Mouse (Mus musculus) cerebellum, adult 11-12 months (tissue): ENCODE data around the gene Gm28557.
"Not testable (repeated sequence)": the region's sequence is repeated elsewhere in the genome, so short reads cannot be mapped to it uniquely, and the experiment has no call there.

Experiments
- DNase-seq: peaks from one replicate; pipeline ENCODE4 v3.0.0; 2022

Gm28557 gene

GRCm38 (mm10) chr13:67108194-67108820 is at the start of gene Gm28557:
Gene Gm28557, minus strand, starts transcription at chr13:67108604.
- DNase-seq = peak; percentile 91

DNA sequence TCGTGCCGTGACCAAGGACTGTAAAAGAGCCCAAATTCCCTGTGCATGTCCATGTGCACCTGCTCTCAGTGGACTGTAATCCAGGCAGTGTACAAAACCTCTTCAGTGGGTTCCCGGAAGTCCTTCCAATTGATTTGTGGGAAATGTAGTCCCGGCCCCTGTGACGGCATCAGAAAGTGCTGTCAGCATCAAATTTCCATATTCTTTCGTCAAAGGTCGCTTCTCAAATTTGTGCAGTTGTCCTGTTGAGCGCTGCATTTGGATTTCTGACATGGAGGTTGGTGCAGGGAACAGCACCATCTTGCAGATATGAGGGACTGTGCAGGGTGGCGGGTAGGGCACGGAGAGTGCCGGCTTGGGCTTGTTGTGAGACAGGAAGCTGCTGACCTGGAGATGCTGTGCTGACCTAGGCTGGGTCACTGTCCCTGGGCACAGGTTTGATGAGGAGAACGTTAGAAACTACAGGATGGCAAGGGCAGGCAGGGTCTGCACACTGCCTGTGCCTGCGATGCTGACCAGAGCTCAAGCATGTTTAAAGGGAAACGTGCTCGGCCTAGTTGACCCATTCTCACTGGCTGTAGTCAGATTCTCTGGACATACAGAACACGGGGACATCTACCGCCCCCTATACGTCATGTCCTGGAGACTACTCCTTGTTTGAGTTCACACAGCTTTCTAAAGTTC is 19.8 kb upstream of the Gm28557 start:
- peak; percentile 85 for DNase-seq

DNA sequence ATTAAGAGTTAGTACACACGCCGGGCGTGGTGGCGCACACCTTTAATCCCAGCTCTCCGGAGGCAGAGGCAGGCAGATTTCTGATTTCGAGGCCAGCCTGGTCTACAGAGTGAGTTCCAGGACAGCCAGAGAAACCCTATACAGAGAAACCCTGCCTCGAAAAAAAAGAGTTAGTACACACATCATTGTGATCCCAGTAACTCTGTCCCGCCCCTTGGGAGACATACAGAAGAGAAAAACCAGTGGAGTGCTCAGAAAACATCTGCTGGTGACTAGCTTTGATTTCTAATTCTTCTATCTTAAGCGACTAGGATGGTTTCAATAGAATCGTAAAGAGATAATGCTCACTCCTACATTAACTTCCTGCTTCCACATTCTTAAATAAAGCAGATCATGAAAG is 19.1 kb upstream of the Gm28557 start:
- DNase-seq = peak; percentile 16

DNA sequence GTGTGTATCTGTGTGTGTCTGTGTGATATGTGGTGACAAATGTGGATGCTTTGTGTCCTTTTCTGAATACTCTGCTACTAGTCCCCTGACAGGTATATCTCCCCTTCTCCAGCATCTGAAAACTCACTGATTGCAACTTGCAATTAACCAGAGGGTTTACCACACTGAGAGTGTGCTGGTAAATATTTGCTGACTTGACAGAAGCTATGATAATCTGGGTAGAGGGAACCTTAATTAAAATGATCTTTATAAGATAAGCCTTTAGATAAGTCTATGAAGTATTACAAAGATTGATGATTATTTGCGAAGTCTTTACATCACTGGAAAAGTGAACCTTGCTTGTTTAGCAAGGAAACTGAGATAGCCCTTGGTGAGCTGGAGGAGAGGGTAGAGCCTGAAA is 16.1 kb upstream of the Gm28557 start:
- no peak for DNase-seq

DNA sequence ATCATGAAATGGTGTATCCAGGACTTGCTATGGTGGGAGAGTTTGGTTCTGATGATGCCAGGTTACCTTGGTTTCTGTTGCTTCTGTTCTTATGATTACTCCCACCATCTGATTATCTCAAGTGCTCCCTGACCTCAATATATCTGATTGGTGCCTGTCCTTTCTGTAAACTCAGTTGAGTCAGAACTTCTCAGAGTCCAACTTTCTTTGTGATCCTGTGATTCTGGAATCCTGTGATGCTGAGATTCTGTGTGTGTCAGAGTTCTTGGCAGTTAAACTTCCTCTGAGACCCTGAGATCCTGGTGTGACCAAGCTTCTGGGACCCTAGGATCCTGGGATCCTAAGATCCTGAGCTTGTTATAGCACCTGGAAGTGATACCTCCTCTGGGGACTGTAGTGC is 13.0 kb upstream of the Gm28557 start, which contains the start of gene Zfp759:
Gene Zfp759, plus strand, starts transcription at position 301 of the 400 bp plus-strand sequence.
- not testable (repeated sequence) for DNase-seq

DNA sequence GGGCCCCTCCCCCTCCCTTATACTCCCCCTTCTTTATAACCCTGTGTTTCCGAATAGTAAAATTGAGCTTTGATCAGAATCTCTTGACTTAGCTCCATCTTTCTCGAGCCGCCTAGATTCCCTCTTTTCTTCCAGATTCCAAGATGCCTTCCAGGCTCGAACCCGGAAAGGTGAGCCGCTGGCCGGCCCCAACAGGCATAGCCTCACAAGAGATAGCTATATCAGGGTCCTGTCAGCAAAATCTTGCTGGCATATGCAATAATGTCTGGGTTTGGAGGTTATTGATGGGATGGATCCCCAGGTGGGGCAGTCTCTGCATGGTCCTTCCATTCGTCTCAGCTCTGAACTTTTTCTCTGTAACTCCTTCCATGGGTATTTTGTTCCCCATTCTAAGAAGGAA is 7.8 kb upstream of the Gm28557 start, which contains the start of gene Rslcan18:
Gene Rslcan18, minus strand, starts transcription at position 101 of the 400 bp plus-strand sequence.
- not testable (repeated sequence) for DNase-seq

DNA sequence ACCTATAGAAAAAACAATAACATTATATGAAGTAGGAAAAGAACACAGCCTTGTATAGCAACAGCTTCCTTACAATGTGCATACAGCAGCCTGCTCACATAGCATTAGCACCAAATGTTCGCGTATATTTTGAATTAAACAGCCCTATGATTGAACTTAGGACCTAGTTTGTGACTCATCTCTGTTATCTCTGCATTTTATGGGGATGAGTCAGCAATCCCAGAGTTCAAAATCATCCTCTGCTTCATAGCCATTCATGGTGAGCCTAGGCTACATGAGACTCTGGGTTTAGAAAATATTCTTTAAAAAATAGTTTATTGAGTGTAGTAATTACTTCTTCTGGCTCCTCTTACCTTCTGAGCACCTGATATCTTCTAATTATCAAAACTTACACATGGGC is 4.9 kb upstream of the Gm28557 start:
- DNase-seq = no peak

- DNase-seq = no peak
These were observed 3.7 kb upstream of the Gm28557 start for GRCm38 (mm10) chr13:67112096-67112495.

GRCm38 (mm10) chr13:67108821-67109206 is 410 bp upstream of the Gm28557 start:
- no peak for DNase-seq

- DNase-seq = peak; percentile 8
These were observed 723 bp downstream of the Gm28557 start for GRCm38 (mm10) chr13:67107681-67108080.

DNA sequence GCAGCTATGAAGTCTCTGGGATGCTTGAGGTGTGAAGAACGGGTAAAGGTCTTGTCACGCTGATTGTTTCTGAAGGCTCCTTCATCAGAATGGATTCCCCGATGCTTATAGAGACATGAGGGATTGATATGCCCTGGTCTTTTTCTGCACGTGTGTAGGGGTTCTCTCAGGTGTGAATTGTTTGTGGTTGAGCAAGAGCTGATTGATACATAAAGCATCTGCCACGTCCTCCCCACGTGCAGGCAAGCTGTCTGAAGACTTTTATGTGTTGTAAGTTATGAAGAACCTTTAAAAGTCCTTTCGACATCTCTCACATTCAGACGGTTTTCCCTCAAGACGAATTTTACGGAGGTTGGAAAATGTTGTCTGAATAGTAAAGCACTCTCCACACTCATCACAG is 10.5 kb downstream of the Gm28557 start, which contains the start of gene Zfp708:
Gene Zfp708, minus strand, starts transcription at position 101 of the 400 bp plus-strand sequence.
- DNase-seq = no peak

DNA sequence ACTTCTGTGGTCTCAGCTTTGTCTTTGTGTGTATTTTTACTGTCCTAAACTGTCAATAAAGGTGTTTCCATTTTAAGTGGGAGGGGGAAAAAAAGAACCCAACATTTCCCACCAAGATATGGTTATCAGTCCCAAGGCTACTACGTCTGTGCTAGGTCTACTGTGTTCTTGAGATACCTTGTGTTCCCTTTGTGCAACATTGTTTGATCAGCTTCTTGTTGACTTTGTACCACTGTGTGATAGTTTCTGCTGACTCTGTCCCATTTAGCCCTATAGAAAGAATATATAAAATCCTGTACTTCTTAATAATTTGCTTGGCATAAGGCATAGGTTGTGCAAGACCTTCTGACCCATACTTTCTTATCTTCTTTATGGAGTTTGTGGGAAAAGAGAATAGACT is 18.2 kb downstream of the Gm28557 start:
- no peak for DNase-seq

DNA sequence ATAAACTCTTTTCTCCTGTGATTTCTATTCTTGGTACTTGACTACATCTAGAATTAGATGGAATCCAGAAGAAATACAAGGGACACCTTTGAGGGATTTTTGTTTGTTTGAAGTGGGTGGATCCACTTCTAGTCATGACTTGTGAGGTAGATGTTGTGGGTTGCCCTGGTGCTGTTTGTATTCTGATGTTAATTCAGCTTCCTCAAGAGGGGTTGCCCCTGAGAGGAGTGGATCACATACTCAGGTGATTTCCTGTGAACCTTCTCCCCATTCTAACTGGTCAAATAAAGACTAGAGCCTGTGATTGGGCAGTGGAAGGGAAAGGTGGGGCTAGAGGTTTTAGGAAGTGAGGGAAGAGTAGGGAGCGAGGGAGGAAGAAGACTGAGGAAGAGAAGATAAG is 26.5 kb downstream of the Gm28557 start:
- DNase-seq = peak; percentile 8

DNA sequence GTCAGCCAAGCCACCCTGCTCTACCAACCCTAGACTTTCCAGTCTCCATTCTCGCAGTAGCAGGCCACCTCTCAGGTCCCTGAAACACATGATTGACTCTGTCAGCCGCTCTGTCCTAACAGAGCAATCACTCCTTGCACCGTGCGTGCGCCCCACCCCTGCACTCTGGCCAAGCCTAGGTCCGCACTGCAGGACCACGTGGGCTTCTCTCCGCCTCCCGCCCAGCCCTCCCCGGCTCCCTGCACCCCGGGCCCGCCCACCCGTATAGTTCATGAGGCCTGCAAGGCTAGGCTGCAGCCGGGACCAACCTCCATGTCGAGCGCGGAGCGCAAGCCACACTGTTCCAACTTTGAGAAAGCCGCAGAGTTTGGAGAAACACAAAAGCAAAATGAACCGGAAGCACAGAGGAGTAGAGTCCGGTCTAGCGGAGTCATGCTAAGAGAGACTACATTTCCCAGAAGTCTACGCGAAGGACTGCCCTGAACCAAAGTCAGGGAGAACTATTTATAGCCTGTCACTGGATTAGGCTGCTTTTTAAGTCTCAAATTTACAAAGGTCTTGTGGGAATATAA is 27.2 kb downstream of the Gm28557 start:
- DNase-seq = peak; percentile 73

DNA sequence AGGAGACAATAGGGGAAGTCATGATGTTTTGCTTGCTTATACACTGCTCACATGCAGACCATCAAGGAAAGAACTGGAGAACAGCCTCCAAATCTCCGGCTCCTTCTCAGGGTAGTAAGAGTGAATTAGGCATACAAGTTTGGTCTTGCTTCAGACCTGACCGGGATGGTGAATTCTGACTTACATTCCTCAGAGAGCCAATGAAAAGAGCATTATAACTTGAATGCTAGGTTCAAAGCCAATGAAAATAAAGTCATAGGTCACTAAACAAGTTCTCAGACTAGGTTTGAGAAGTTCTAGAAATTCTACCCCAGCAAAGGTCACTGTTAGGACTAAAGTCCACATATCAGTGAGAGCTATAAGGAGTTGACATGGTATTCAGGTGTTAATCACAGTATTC is 31.2 kb downstream of the Gm28557 start:
- no peak for DNase-seq

DNA sequence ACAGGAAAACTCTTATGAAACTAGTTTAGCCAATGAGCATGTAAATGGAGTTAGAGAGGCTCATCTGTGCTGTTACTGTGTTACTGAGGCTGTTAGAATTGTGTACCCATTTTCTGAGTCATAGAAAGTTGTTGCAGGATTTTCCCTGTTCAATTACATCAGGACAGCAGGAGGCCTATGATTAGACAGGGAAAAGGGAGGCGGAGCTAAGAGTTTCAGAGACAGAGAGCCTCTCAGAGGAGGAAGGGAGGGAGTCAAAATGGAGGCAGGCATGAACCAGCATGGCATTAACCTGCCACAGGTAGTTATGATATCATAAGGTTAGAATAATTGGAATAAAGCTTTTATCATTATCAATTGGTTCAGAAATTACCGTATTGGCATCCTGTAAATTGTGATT is 35.6 kb downstream of the Gm28557 start:
- DNase-seq = no peak

DNA sequence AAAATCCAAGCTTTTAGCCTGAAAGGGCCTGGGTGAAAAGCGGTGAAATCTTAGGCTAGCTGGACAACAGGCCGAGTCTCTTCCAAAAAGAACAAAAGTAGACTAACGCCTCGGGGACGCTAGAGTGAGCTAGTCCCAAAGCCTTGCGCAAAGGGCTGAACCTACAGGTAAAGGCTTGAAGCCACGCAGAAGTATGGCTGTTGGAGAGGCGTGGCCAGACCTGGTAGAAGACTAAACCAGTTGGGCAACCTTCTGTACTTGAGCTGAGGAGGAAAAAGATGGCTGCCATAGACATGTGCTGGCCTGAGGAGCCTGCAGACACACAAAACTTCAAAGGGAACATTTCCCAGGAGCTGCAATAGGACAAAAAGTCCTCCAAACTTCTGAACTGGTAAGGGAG is 43.0 kb downstream of the Gm28557 start:
- no peak for DNase-seq

- peak; percentile 14 for DNase-seq
These were observed 46.0 kb downstream of the Gm28557 start for GRCm38 (mm10) chr13:67062427-67062826.

- DNase-seq = peak; percentile 93
These were observed 47.5 kb downstream of the Gm28557 start, which contains the start of gene Zfp712 for GRCm38 (mm10) chr13:67060786-67061358. Gene Zfp712, minus strand, starts transcription at chr13:67061170.

- DNase-seq = no peak
These were observed 48.1 kb downstream of the Gm28557 start for GRCm38 (mm10) chr13:67060161-67060785.
